Mouse (Mus musculus) kidney, postnatal 10 days (tissue): ENCODE results near the gene Efhd1.

ENCODE experiments used
- DNase-seq: peaks from one replicate; pipeline ENCODE4 v3.0.0; 2021; ENCODE audit warnings: mixed read lengths

Gene Efhd1

GRCm38 (mm10) chr1:87312681-87313080 is 48.5 kb downstream of the Efhd1 start:
- DNase-seq, result no peak

GRCm38 (mm10) chr1:87313116-87313515 is 49.0 kb downstream of the Efhd1 start:
- DNase-seq, result no peak

GRCm38 (mm10) chr1:87313843-87314570 is 49.8 kb downstream of the Efhd1 start:
- DNase-seq, result no peak

- DNase-seq, result no peak
These were observed 51.3 kb downstream of the Efhd1 start for GRCm38 (mm10) chr1:87315431-87315830.

GRCm38 (mm10) chr1:87315894-87316293 is 51.7 kb downstream of the Efhd1 start:
- no peak for DNase-seq

- DNase-seq, result peak; percentile 88
These were observed 52.5 kb downstream of the Efhd1 start for GRCm38 (mm10) chr1:87316672-87317071.

- no peak for DNase-seq
These were observed 56.9 kb downstream of the Efhd1 start for GRCm38 (mm10) chr1:87321071-87321470.

- no peak for DNase-seq
These were observed 58.6 kb downstream of the Efhd1 start for GRCm38 (mm10) chr1:87322778-87323177.

- no peak for DNase-seq
These were observed 60.5 kb downstream of the Efhd1 start for GRCm38 (mm10) chr1:87324649-87325048.

GRCm38 (mm10) chr1:87326742-87327163 is 62.6 kb downstream of the Efhd1 start, which contains the start of gene Gigyf2:
TSS of gene Gigyf2 (plus strand) at chr1:87326998.
- DNase-seq, result peak; percentile 98

- peak; percentile 70 for DNase-seq
These were observed 63.1 kb downstream of the Efhd1 start for GRCm38 (mm10) chr1:87327165-87327861.

- DNase-seq, result no peak
These were observed 67.6 kb downstream of the Efhd1 start for GRCm38 (mm10) chr1:87331774-87332173.

GRCm38 (mm10) chr1:87350576-87350975 is 86.4 kb downstream of the Efhd1 start:
- no peak for DNase-seq

GRCm38 (mm10) chr1:87360276-87360675 is 96.1 kb downstream of the Efhd1 start:
- no peak for DNase-seq
